Mouse (Mus musculus) intestine, embryonic 16.5 days (tissue): Measurements from ENCODE around the gene Ckm. TPM values are rescaled to one million over a fixed set of nuclear protein-coding genes. Genes with fewer than 3 reads are reported as not detected.

Source experiments
- ATAC-seq: fragments of 200-750 bp; cut with Nextera tagmentation; 2 replicates; pipeline ENCODE4 v1.8.0; 2017; ENCODE audit warnings: moderate TSS enrichment, moderate library complexity
- H3K27ac ChIP-seq: fragments of 300-500 bp; sonication (generic); 2 replicates; pipeline ENCODE4 v1.5.1; 2014; ENCODE audit warnings: mild to moderate bottlenecking, low read length
- H3K27me3 ChIP-seq: fragments of 300-500 bp; sonication (generic); replicated peaks from 2 replicates; pipeline ENCODE4 v1.6.1; 2014; ENCODE audit warnings: low read length, control low read depth, mixed read lengths; ENCODE audit not compliant: control insufficient read depth, insufficient read depth
- H3K36me3 ChIP-seq: fragments of 300-500 bp; sonication (generic); 2 replicates; pipeline ENCODE4 v1.6.1; 2014; ENCODE audit warnings: low read length, control low read depth; ENCODE audit not compliant: control insufficient read depth, insufficient read depth
- H3K4me1 ChIP-seq: fragments of 300-500 bp; sonication (generic); 2 replicates; pipeline ENCODE4 v1.6.1; 2014; ENCODE audit warnings: low read length, control low read depth, mixed read lengths; ENCODE audit not compliant: control insufficient read depth, insufficient read depth
- H3K4me2 ChIP-seq: fragments of 300-500 bp; sonication (generic); 2 replicates; pipeline ENCODE4 v1.6.1; 2014; ENCODE audit warnings: low read depth, low read length, control low read depth
- H3K4me3 ChIP-seq: fragments of 300-500 bp; sonication (generic); 2 replicates; pipeline ENCODE4 v1.5.1; 2014; ENCODE audit warnings: mild to moderate bottlenecking, low read length
- H3K9ac ChIP-seq: fragments of 300-500 bp; sonication (generic); 2 replicates; pipeline ENCODE4 v1.6.1; 2014; ENCODE audit warnings: low read depth, low read length
- H3K9me3 ChIP-seq: fragments of 300-500 bp; sonication (generic); 2 replicates; pipeline ENCODE4 v1.6.1; 2016; ENCODE audit warnings: low read length, control low read depth; ENCODE audit not compliant: control insufficient read depth
- WGBS: fragments of 180-500 bp; shearing (Covaris S2); extraction: QIAGEN DNeasy Blood & Tissue Kit; methylation state at CpG from one replicate; pipeline ENCODE4 v1.1.7; 2014; 5-methylcytosine and 5-hydroxymethylcytosine counted together
- polyA plus RNA-seq: library from polyadenylated mRNA; unstranded; fragments of >200 nt; fragmentation: Nextera tagmentation; extraction: Ambion mirVana; gene quantifications from 2 replicates; pipeline ENCODE4 v1.2.1, GENCODE M21; 2015

Ckm gene
- polyA plus RNA-seq: 15.3 and 17.6 TPM in 2 replicates

DNA sequence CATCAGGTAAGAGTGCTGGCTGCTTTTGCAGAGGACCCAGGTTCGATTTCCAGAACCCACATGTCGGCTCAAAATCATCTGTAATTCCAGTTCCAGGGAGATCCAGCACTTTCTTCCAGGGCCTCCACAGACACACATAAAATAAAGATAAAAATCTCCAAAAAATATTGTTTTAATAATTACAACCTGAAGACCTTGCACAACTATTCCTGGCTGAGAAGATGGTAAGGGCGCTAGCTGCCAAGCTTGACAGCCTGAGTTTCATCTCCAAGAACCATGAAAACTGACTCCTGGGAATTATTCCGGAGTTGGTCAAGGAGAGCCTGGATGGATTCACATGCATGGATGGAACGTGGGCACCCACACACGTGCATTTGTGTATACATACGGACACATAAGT is at the start of gene Ckm:
Ckm (plus strand) TSS at position 301 of the 400 bp plus-strand sequence.
- Histone ChIP-seq H3K9ac (peak within 1 kb of the TSS; percentile 69), H3K36me3 (no peaks in the 10 kb centered on the region), H3K27me3 (peaks cover 17% of the 10 kb centered on the region), H3K9me3 (0 out of 2 replicates have a peak, but pooled peaks cover 4% of the 10 kb centered on the region), H3K27ac (no peak within 1 kb of the TSS), H3K4me3 (peak within 1 kb of the TSS; percentile 70), H3K4me2 (peak within 1 kb of the TSS; percentile 99), H3K4me1 (peaks cover 8% of the 10 kb centered on the region)
- 45% methylated on average over 7 of the region's 7 CpGs for WGBS
- ATAC-seq: no peak

DNA sequence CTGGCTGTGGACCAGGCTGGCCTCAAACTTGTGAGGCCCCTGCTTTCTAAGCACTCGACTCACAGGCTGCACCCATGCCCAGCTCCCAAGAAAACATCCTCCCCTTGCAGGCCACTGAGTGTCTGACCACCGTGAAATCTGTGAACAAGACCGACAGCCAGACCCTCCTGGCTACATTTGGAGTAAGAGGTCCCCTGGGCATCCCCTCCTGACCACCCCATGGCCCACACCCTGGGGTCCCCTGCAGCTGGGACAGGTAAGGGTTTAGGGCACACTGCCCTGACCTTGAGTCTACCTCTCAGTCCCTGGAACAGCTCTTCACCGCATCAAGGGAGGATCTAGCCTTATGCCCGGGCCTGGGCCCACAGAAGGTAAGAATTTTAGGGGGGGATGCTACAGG is 49.6 kb upstream of the Ckm start:
- peaks cover 18% of the 10 kb centered on the region for H3K36me3 ChIP-seq
- no peak overlapping the region for H3K4me2 ChIP-seq
- no peaks in the 10 kb centered on the region for H3K9me3 ChIP-seq
- H3K9ac ChIP-seq: no peak overlapping the region
- H3K27ac ChIP-seq: no peak overlapping the region
- H3K4me3 ChIP-seq: no peak overlapping the region
- 89% methylated on average over 5 of the region's 5 CpGs for WGBS
- no peak for ATAC-seq
- H3K4me1 ChIP-seq: peaks cover 12% of the 10 kb centered on the region
- H3K27me3 ChIP-seq: no peaks in the 10 kb centered on the region

DNA sequence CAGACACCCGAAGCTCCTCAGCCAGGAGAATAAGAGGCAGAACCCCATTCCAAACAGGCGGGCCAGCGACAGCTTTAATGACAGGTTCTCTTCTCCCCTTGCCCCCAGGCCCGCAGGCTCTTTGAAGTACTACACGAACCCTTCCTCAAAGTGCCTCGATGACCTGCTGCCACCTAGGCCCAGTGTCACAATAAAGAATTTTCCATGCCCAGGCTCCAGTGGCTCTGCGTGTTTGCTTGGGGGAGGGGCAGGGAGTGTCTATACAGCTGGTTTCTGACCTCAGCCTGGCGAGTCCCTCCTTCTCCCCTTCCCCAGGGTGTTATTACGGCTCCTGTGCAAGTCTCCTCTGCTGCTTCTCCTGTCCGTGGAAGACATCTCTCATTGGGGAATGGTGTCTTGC is 48.3 kb upstream of the Ckm start:
- peaks cover 9% of the 10 kb centered on the region; the same call in 1 of the 2 replicates for H3K36me3 ChIP-seq
- no peaks in the 10 kb centered on the region for H3K9me3 ChIP-seq
- H3K27ac ChIP-seq: no peak overlapping the region
- H3K4me2 ChIP-seq: no peak overlapping the region
- peaks cover 19% of the 10 kb centered on the region for H3K4me1 ChIP-seq
- 70% methylated on average over 10 of the region's 10 CpGs for WGBS
- ATAC-seq: no peak
- no peak overlapping the region for H3K9ac ChIP-seq
- no peak overlapping the region for H3K4me3 ChIP-seq
- H3K27me3 ChIP-seq: no peaks in the 10 kb centered on the region

DNA sequence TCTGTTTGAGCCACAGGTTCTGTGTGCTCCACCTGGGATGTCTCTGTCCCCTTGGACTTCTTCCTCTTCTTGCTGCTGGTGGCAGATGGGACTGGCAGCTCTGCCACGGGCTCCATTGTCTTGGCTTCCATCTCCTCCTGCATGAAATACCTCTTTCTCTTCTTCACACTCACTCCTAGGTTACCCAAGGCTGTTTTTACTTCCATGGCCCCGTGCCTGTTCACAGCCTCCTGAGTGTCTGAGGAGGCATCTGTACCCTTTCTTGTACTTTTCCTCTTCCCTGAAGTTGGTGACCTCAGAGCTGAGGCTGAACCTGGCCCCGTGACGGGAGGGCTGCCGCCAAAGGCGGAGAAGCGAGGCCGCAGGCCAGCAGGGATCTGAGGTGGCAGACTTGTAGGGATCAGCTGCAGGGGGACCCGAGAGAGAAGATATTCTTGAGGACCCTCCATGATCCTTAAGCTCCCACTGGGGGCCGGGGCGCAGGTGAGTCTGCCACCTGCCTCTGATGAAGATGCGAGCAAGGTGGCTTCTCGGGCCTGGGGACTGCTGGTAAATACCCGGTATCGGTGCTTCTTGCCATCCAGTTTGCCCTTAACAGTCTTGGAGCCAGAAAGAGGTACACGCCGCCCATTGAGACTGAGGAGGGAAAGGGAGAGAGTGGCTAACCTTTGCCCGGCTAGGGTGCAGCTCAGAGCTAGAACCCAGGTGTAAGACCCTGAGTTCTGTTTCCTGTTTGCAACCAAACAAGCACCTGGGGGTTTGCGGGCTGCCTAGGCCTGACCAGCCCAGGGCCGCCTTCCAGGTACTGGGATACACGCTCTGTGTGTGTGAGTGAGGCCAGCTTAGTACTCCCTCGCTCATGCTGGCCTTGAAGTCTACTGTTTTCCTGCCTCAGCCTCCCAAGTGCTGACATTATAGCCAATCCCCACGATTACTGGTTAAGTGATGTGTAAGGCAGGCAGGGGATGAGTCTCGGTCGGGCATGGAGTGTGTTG is 46.9 kb upstream of the Ckm start:
- Histone ChIP-seq H3K36me3 (peaks cover 9% of the 10 kb centered on the region; the same call in 1 of the 2 replicates), H3K4me3 (peak overlapping the region; percentile 68; the same call in 1 of the 2 replicates), H3K4me1 (peaks cover 27% of the 10 kb centered on the region), H3K9me3 (no peaks in the 10 kb centered on the region), H3K27me3 (no peaks in the 10 kb centered on the region), H3K27ac (no peak overlapping the region), H3K4me2 (peak overlapping the region; percentile 98), H3K9ac (peak overlapping the region; percentile 73; the same call in 1 of the 2 replicates)
- 90% methylated on average over 25 of the region's 25 CpGs for WGBS
- ATAC-seq: no peak

DNA sequence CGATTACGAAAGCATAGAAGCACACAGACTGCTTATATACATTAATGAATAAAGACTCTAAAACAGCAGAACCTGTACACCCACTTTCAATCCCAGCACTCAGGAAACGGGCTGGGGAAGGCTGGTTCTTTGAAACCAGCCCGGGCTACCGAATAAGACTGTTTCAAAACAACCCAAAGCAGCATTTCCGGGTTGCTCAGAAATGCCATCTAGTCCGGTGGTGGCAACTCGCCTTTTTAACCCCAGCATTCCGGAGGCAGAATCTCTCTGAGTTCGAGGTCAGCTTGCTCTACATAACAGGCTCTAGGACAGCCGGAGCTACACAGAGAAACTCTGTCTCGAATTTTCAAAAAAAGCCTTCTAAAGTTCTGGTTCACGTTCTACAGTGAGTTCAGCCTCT is 45.9 kb upstream of the Ckm start:
- peak overlapping the region; percentile 98 for H3K4me2 ChIP-seq
- H3K27ac ChIP-seq: no peak overlapping the region
- H3K27me3 ChIP-seq: no peaks in the 10 kb centered on the region
- peaks cover 29% of the 10 kb centered on the region for H3K4me1 ChIP-seq
- no peaks in the 10 kb centered on the region for H3K9me3 ChIP-seq
- peaks cover 9% of the 10 kb centered on the region; the same call in 1 of the 2 replicates for H3K36me3 ChIP-seq
- H3K4me3 ChIP-seq: peak overlapping the region; percentile 68
- ATAC-seq: no peak
- H3K9ac ChIP-seq: peak overlapping the region; percentile 73
- 13% methylated on average over 13 of the region's 13 CpGs for WGBS

DNA sequence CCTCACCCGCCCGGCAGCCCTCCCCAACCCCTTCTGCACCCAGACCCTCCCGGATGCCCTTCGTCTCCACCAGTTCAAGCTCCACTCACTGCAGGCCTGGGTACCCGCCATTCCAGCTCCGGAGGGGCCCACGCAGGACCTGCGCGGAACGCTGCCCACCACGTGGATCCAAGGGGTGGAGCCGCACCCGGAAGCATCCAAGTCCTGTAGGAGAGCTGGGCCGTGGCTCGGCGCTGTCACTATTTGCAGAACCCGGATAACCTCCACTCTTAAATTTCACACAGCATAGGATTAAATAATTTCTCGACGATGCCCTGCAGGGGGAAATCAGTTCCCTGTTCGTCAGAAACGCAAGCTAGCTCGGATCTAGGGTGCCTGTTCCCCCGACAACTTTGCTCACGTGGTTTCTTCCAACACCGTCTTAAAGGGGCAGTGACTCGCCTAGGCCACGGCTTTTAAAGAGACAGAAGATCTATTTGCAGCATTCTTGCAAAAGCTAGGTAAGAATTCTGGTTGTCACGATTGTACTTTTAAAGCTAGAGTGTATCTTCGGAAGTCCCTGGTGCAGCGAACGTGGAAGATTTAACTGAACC is 45.2 kb upstream of the Ckm start, which contains the start of the genes Cd3eap and Ppp1r13l:
Cd3eap (minus strand) TSS at position 185 of the 593 bp plus-strand sequence.
Ppp1r13l (plus strand) TSS at position 451 of the 593 bp plus-strand sequence.
- no peaks in the 10 kb centered on the region for H3K9me3 ChIP-seq
- peak within 1 kb of the TSS; percentile 64 for H3K27ac ChIP-seq
- H3K4me2 ChIP-seq: peak within 1 kb of the TSS; percentile 98
- WGBS: under 1% methylated on average over 31 of the region's 31 CpGs
- H3K9ac ChIP-seq: peak within 1 kb of the TSS; percentile 73
- peak within 1 kb of the TSS; percentile 68 for H3K4me3 ChIP-seq
- no peaks in the 10 kb centered on the region for H3K27me3 ChIP-seq
- H3K36me3 ChIP-seq: peaks cover 9% of the 10 kb centered on the region; the same call in 1 of the 2 replicates
- peaks cover 30% of the 10 kb centered on the region for H3K4me1 ChIP-seq
- ATAC-seq: peak; percentile 64

DNA sequence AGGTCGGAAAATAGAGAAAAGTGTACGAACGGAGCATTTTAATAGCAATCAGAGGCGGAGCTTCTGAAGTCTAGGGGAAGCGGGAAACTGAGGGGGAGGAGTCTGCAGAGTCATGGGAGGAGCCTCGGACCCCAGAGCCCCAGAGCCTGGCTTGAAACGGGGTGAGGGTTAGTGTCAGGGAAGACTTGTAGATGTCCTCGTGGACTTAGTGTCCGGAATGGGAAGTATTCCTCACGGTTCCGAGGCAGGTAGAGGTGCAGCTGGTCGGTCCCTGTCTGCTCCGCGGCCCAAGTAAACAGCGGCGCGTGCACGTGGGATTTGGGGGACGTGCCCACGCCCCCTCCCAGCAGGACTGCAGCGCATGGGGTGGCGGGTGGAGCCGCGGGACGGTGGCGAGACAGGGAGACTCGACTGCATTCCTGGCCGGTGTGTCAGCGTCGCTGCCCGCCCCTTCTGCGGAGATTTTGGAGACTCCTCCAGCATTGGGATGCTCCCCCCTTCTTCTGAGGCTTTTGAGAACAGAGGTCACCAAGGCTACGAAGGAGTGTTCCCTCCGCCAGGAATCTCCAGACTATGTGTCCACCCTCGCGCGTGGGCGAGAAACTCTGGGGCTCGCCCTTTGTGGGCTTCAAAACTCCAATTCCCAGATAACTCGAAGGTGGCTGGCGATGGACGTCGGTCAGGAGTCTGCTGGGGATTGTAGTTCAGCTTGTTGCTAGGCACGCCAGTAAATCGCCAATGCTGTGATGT is 44.5 kb upstream of the Ckm start:
- Histone ChIP-seq H3K9ac (peak overlapping the region; percentile 73), H3K27me3 (no peaks in the 10 kb centered on the region), H3K9me3 (no peaks in the 10 kb centered on the region), H3K36me3 (peaks cover 6% of the 10 kb centered on the region; the same call in 1 of the 2 replicates), H3K4me2 (peak overlapping the region; percentile 98), H3K4me1 (peaks cover 30% of the 10 kb centered on the region), H3K27ac (peak overlapping the region; percentile 64), H3K4me3 (peak overlapping the region; percentile 68)
- peak; percentile 66 for ATAC-seq
- WGBS: under 1% methylated on average over 45 of the region's 45 CpGs

DNA sequence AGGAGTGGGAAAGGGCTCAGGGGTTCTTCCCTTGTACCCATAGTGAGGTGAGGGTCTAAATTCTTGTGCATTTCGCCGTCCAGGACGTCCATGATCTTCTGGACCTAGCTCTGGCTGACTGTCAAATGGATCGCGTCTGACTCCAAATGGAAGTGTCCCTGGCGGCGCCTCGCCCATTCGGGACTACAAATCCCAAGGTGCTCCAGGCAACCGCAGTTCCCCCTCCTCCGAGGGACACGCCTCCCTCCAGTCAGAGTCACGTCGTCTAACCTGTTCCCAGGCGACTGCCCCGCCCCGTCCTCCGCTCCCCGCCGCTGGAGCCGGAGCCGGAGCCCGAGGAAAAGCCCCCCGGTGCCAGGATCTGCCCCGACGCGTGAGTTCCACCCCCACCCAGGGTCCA is 43.6 kb upstream of the Ckm start:
- Histone ChIP-seq H3K4me3 (peak overlapping the region; percentile 68), H3K36me3 (peaks cover 2% of the 10 kb centered on the region; the same call in 1 of the 2 replicates), H3K27me3 (no peaks in the 10 kb centered on the region), H3K9ac (peak overlapping the region; percentile 73), H3K4me2 (peak overlapping the region; percentile 98), H3K27ac (peak overlapping the region; percentile 64), H3K4me1 (peaks cover 30% of the 10 kb centered on the region), H3K9me3 (no peaks in the 10 kb centered on the region)
- ATAC-seq: peak; percentile 78
- under 1% methylated on average over 27 of the region's 27 CpGs for WGBS
